Mouse (Mus musculus) G1E (cell line): Measurements from ENCODE around the gene Smoc2. TPM values are rescaled to one million over a fixed set of nuclear protein-coding genes. Genes with fewer than 3 reads are reported as not detected.

Source experiments
- ATAC-seq: 2 replicates; pipeline ENCODE4 v1.8.0; 2016; ENCODE audit warnings: mild to moderate bottlenecking; ENCODE audit not compliant: insufficient number of reproducible peaks, poor library complexity, low FRiP score, severe bottlenecking; ENCODE audit errors: extremely low read depth
- DNase-seq: peaks from one replicate; pipeline ENCODE4 v3.0.0; 2012; ENCODE audit warnings: low spot score
- H3K27me3 ChIP-seq: 2 replicates; pipeline ENCODE4 v1.6.1; 2012; ENCODE audit warnings: mild to moderate bottlenecking, low read length, inconsistent platforms; ENCODE audit not compliant: insufficient read depth
- H3K36me3 ChIP-seq: replicated peaks from 2 replicates; pipeline ENCODE3; 2012; ENCODE audit warnings: mild to moderate bottlenecking, inconsistent platforms
- H3K4me1 ChIP-seq: 2 replicates; pipeline ENCODE4 v1.6.1; 2012; ENCODE audit warnings: low read depth, low read length, inconsistent platforms, mixed read lengths; ENCODE audit not compliant: insufficient read depth
- H3K4me3 ChIP-seq: 2 replicates; pipeline ENCODE4 v1.5.1; 2012; ENCODE audit warnings: low read depth, mild to moderate bottlenecking, inconsistent platforms, low read length, moderate library complexity, mixed read lengths
- H3K9me3 ChIP-seq: replicated peaks from 2 replicates; pipeline ENCODE4 v1.6.1; 2012; ENCODE audit warnings: inconsistent platforms
- CTCF ChIP-seq: IDR thresholded peaks from 2 replicates; pipeline ENCODE4 v1.5.1; 2012; ENCODE audit warnings: low read depth, low read length, inconsistent platforms, mixed read lengths
- GATA1 ChIP-seq: IDR thresholded peaks from 2 replicates; pipeline ENCODE4 v1.6.1; 2012; ENCODE audit warnings: borderline replicate concordance, low read length, inconsistent platforms, mixed read lengths
- GATA2 ChIP-seq: IDR thresholded peaks from 2 replicates; pipeline ENCODE4 v1.6.1; 2012; ENCODE audit warnings: low read depth, low read length, inconsistent platforms, borderline replicate concordance
- POLR2AphosphoS5 ChIP-seq: IDR thresholded peaks from 2 replicates; pipeline ENCODE4 v1.6.1; 2012; ENCODE audit warnings: low read depth, low read length, inconsistent platforms; ENCODE audit not compliant: insufficient replicate concordance
- TAL1 ChIP-seq: conservative IDR thresholded peaks from 2 replicates; pipeline ENCODE4 v1.6.1; 2012; ENCODE audit warnings: low read depth, low read length, inconsistent platforms, mixed read lengths
- polyA plus RNA-seq: library from polyadenylated mRNA; stranded (reverse); fragments of >175 nt; gene quantifications from 2 replicates; pipeline ENCODE4 v1.2.3, GENCODE M21; 2012
- total RNA-seq, 2 experiments: library from RNA; stranded (forward) in 1 of 2; stranded (reverse) in 1 of 2; fragments of 200-1000 nt in 1 of 2; fragments of >200 nt in 1 of 2; fragmentation: Nextera tagmentation in 1 of 2; gene quantifications; 2 replicates each; pipeline ENCODE4 v1.2.3; 2014 to 2017

Gene Smoc2
- total and polyA plus RNA-seq, 3 experiments, result 0.55 TPM; not detected in 2

DNA sequence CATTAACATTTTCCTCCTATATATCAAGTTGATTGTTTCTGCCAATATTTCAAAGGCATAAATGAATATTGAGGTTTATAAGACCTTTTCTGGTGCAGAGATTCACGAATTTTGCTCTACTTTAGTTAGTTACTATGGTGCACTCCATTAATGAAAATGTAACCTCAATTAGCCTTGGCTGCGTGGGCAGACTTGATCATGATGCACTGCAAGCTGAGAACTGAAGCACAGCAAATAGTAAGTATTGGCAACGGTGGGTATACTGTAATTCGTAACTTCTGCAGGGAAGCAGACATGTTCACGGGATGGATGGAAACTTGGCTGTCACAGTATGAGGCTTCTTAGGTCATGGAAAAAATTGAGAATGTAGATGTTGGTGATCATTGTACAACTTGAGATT is 166.3 kb downstream of the Smoc2 start:
- Histone ChIP-seq H3K27me3 (peaks cover 6% of the 10 kb centered on the region), H3K4me3 (no peak overlapping the region), H3K4me1 (no peaks in the 10 kb centered on the region), H3K36me3 (no peaks in the 10 kb centered on the region), H3K9me3 (no peaks in the 10 kb centered on the region)
- no peak for TF ChIP-seq TAL1
- no peak for TF ChIP-seq POLR2AphosphoS5
- no peak for TF ChIP-seq GATA1
- no peak for TF ChIP-seq CTCF
- TF ChIP-seq GATA2, result no peak
- DNase-seq, result no peak
- ATAC-seq, result no peak

DNA sequence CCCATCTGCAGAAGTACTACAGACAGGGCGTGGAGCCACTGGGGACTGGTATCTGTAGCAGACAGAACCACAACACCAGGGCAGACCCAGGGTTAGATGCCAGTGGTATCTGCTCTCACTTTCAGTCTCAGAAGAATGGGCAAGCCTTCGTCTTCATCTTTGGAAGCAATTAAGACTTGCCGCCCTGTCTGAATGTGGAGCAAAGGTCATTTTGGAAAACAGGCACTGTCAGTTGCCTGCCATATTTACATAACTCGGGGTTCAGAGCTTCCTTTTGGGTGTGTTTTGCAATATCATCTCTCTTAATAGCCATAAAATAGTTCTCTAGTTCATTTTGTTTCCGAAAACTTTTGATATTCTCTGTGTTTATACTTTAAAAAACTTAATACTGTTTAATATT is 168.0 kb downstream of the Smoc2 start:
- Histone ChIP-seq H3K9me3 (no peaks in the 10 kb centered on the region), H3K36me3 (no peaks in the 10 kb centered on the region), H3K27me3 (peaks cover 6% of the 10 kb centered on the region), H3K4me1 (no peaks in the 10 kb centered on the region), H3K4me3 (no peak overlapping the region)
- ATAC-seq (no peak), DNase-seq (no peak)
- TF ChIP-seq GATA1 (no peak), CTCF (no peak), GATA2 (no peak), TAL1 (no peak)

Other genes with a start within 250 kb of the Smoc2 start
- not detected in 2 replicates for gene Gm7358, start 220.0 kb upstream of the Smoc2 start, total RNA-seq (2014; fragmentation: Nextera tagmentation)
- gene Gm7358, start 220.0 kb upstream of the Smoc2 start, total RNA-seq (2017), result 0.11 TPM in 1 of 2 replicates, not detected in the other
- gene Gm7358, start 220.0 kb upstream of the Smoc2 start, polyA plus RNA-seq, result not detected in 2 replicates
- gene Dact2, start 75.2 kb upstream of the Smoc2 start, total RNA-seq (2014; fragmentation: Nextera tagmentation), result not detected in 2 replicates
- not detected in 2 replicates for gene Dact2, start 75.2 kb upstream of the Smoc2 start, total RNA-seq (2017)
- not detected in 2 replicates for gene Dact2, start 75.2 kb upstream of the Smoc2 start, polyA plus RNA-seq